Mouse (Mus musculus) bone marrow macrophage, adult 2 months (primary cell): ENCODE results near the gene Golga1.

Experiments
- CTCF ChIP-seq: IDR thresholded peaks from 2 replicates; pipeline ENCODE4 v1.5.1; 2012; ENCODE audit warnings: low read depth, mild to moderate bottlenecking, low read length, moderate library complexity
- POLR2A ChIP-seq: IDR thresholded peaks from 2 replicates; pipeline ENCODE4 v1.6.1; 2012; ENCODE audit warnings: mild to moderate bottlenecking, low read depth, low read length, borderline replicate concordance

DNA sequence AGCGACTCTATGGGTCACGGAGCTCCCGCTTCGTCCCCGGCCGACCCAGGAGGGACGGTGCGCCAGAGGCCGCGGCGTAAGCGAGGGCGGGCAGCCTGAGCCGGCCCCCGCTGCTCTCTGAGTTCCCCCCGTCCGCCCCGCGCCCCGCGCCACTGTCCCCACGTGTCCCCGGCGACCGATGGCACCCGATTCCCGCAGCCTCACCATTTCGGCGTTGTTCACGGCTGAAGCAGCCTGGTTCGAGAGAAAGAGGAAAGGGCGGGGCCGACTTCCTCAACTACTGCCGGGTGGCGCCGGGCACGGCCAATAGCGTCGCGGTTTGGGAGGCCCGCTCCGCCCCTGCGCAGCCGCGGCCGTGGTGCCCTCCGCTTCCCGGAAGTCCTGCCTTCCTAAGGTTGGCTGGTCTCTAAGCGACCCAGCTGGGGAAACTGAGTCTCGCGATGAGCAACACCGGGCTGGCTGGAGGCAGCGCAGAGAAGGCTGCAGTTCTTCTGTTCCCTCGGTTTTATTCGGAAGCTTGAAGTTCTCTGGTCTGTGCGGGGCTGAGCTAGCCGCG lies 60.4 kb downstream of the Golga1 start, which contains the start of gene Arpc5l:
- TF ChIP-seq CTCF (no peak), POLR2A (no peak)
